Mouse (Mus musculus) bone marrow macrophage, adult 2 months (primary cell): ENCODE measurements at regions not wholly inside any gene's neighbourhood (a gene's known extent, or its start where the extent isn't known, plus 50 kb on each side); places are given as distances from the start of the nearest gene placed in this dataset.

ENCODE experiments used
- CTCF ChIP-seq: IDR thresholded peaks from 2 replicates; pipeline ENCODE4 v1.5.1; 2012; ENCODE audit warnings: low read depth, mild to moderate bottlenecking, low read length, moderate library complexity
- POLR2A ChIP-seq: IDR thresholded peaks from 2 replicates; pipeline ENCODE4 v1.6.1; 2012; ENCODE audit warnings: mild to moderate bottlenecking, low read depth, low read length, borderline replicate concordance

- TF ChIP-seq POLR2A (no peak), CTCF (no peak)
Observed at GRCm38 (mm10) chr10:16814013-16814412, 909.0 kb upstream of the Cited2 start.
